Mouse (Mus musculus) brain, embryonic 14.5 days (tissue): ENCODE measurements around the gene Lingo4. TPM values are rescaled to one million over a fixed set of nuclear protein-coding genes. Genes with fewer than 3 reads are reported as not detected.

Experiments used
- DNase-seq: peaks from one replicate; pipeline ENCODE4 v3.0.0-alpha.2; 2011; ENCODE audit warnings: low read depth
- CTCF ChIP-seq: fragments of 200-500 bp; IDR thresholded peaks from 2 replicates; pipeline ENCODE4 v1.5.1; 2012; ENCODE audit warnings: inconsistent platforms, mild to moderate bottlenecking, moderate library complexity, borderline replicate concordance; ENCODE audit not compliant: insufficient read depth, insufficient read length; ENCODE audit errors: extremely low read depth
- POLR2A ChIP-seq: fragments of 200-500 bp; IDR thresholded peaks from 2 replicates; pipeline ENCODE4 v1.6.1; 2012; ENCODE audit warnings: mild to moderate bottlenecking, inconsistent platforms, borderline replicate concordance; ENCODE audit not compliant: poor library complexity, insufficient read depth, insufficient read length, severe bottlenecking; ENCODE audit errors: extremely low read depth
- polyA plus RNA-seq: library from polyadenylated mRNA; depleted of rRNA; stranded (reverse); fragments of >200 nt; gene quantifications from 2 replicates; pipeline ENCODE4 v1.2.3, GENCODE M21; 2012

Lingo4 gene
- polyA plus RNA-seq, 1 experiment = 0.70 TPM

- DNase-seq = no peak
- TF ChIP-seq POLR2A (no peak), CTCF (no peak)
These were observed 22.5 kb upstream of the Lingo4 start for GRCm38 (mm10) chr3:94375861-94376260.

DNA sequence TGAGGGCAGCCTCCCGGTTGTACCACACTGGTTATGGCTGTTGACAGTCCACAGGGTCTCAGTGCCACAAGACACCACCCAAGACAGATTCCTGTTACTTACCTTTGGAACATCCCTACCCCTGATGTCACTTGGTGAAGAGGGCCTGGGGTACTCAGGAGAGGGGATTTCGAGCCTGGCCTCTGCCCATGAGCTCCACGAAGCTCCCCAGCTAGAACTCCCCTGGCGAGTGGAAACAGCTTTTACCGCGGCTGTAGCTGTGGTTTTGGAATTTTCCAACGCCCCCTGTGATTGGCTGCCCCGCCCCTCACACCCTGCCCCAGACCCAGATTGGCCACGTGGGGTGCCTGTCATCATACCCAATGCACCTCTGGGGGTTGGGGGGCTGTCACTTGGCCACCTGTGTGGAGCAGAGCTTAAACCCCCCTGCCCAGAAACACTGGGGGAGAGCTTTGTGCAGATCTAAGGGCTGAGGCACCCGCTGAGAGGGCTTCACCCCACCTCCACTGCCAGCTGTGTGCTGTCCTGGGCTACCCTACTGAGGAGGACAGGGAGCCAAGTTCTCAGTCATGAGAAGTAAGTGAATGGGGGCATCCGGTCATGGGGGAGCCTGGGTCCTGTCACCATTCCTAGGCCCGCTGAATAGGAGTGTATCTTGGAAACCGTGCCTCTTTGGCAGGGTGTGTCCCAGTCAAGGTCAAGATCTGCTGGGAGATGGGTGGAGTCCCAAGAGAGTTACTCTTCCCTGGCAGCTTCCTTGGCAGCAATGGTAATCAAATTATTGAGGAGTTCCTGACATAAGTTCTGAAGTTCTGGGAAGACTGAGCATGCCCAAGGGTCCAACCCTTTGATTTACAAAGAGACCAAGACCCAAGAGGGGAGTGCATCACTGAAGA lies 21.0 kb upstream of the Lingo4 start:
- no peak for TF ChIP-seq CTCF
- no peak for TF ChIP-seq POLR2A
- DNase-seq = no peak

DNA sequence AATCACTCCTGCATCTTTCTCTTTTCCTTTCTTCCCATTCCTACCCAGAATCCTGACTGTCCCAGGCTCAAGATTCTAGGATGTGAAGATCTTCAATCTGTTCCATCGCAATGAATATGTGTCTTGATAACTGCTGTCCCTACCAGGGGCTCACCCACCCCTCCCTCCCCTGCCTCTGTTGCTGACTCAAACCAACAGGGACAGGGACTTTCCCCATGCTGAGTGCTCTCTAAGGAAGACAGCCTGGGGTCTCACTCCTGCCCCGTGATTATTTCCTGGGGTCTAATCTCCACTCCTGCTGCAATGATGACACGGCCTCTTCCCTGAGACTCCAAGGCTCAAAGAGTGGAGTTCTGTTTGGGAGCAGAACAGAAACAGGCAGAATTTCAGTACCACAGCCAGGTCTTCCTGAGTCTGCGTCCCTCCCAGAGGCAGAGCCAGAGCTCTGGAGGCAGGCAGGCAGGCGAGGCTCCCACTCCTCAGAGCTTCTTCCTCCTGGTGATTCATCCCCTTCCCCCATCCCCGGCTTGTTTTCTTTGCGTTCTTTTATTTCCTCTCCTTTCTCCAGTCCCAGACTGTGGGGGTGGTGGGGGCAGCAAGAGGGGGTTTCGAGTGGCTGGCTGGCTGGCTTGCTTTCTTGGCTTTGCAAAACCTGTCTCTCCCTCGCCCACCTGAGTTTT lies 18.3 kb upstream of the Lingo4 start:
- TF ChIP-seq POLR2A (no peak), CTCF (no peak)
- no peak for DNase-seq

- DNase-seq = no peak
- TF ChIP-seq POLR2A (no peak), CTCF (no peak)
These were observed 16.0 kb upstream of the Lingo4 start for GRCm38 (mm10) chr3:94382308-94382707.

DNA sequence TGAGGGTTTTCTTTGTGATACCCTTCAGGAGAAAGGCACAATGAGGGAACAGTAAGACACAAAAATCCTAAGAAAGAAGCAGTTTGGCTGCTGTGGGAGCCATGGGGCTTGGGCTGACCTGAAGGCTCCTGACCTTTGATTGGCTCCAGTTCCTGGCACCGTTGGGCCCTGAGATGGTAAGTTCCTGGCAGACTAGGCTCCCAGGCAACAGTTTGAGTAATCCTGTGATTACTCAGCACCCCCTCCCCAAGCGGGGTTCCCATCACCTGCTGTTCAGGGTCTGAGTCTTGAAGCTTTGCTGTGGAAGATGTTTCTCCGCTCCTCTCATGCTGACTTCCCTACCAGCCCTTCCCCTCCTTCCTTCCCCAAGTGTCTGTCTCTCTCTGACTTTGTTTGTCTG lies 14.8 kb upstream of the Lingo4 start:
- TF ChIP-seq CTCF = no peak
- TF ChIP-seq POLR2A = no peak
- no peak for DNase-seq

- no peak for TF ChIP-seq POLR2A
- no peak for TF ChIP-seq CTCF
- no peak for DNase-seq
These were observed 11.6 kb upstream of the Lingo4 start for GRCm38 (mm10) chr3:94386671-94387070.

- TF ChIP-seq CTCF (no peak), POLR2A (no peak)
- DNase-seq = no peak
These were observed 10.9 kb upstream of the Lingo4 start for GRCm38 (mm10) chr3:94387391-94387790.

DNA sequence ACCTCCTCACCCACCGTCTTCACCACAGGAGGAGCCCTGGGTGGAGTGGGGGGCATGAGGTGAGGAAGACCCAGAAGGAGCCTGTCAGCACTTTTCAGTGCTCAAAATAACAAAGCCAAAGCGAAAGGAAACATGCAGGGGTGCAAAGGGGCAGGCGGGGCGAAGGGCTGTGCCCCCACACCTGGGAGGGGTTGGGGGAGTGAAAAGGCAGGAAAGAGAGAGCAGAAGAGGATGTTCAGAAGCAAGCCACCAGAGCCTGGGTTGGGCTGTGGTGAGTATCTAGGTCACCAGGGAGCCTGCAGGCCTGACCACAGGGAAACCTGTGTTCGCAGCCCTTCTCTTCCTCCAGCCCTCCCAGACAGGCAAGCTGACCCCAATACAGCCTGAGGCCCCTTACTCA lies 10.3 kb upstream of the Lingo4 start:
- TF ChIP-seq CTCF (no peak), POLR2A (no peak)
- no peak for DNase-seq

DNA sequence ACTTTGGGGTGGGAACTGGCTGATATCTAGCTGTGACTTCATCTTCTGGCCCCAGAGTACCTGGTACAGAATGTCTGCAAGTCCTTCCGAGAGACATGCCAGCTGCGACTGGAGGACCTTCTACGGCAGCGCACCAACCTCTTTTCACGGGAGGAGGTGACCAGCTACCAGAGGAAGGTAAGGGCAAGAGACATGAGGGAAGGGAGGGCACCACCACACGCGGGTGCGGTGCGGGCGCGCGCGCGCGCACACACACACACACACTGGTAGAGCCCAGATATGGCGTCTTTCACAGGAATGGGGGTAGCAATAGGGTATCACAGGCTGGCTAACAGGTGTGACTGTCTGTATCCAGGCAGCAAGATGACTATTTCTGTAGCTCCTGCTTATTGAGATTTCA lies 8.9 kb upstream of the Lingo4 start:
- DNase-seq = no peak
- TF ChIP-seq POLR2A (no peak), CTCF (no peak)

GRCm38 (mm10) chr3:94391001-94391400 lies 7.3 kb upstream of the Lingo4 start:
- no peak for TF ChIP-seq POLR2A
- no peak for TF ChIP-seq CTCF
- no peak for DNase-seq

DNA sequence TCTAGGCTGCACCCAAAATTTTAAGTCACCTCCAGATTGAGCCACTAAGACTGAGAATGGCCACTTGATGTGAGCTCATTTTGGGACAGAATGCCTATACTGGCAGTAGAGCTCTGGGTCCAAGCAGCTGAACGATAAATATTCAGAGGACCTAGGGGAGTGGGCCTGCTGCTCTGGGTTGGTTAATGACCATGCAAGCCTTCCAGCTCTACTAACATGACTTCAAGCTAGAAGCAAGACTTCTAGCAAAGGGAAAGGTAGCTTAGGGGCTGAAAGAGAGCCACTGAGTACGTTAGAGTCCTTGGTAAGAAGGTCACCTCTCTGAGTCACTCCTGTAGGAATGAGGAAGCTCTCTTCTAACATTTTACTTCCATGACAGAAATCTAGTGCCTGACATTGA lies 6.2 kb upstream of the Lingo4 start:
- no peak for TF ChIP-seq POLR2A
- no peak for TF ChIP-seq CTCF
- DNase-seq = no peak
